Mouse (Mus musculus): Measurements from ENCODE around the gene Tsc2.
A peak's percentile ranks its signal among the peaks of the same experiment; 100 is the strongest.

Tsc2 gene

GRCm38 (mm10) chr17:24608370-24608769, 24.1 kb downstream of the Tsc2 start:
- no peak for DNase-seq

- no peak for DNase-seq
These were observed 27.9 kb downstream of the Tsc2 start for GRCm38 (mm10) chr17:24604557-24604956.

GRCm38 (mm10) chr17:24603961-24604360, 28.5 kb downstream of the Tsc2 start:
- no peak for DNase-seq

GRCm38 (mm10) chr17:24600502-24600901, 31.9 kb downstream of the Tsc2 start:
- DNase-seq: peak; percentile 92

GRCm38 (mm10) chr17:24597989-24598388, 34.4 kb downstream of the Tsc2 start:
- no peak for DNase-seq

GRCm38 (mm10) chr17:24596471-24597183, 35.8 kb downstream of the Tsc2 start:
- peak; percentile 93 for DNase-seq

- peak; percentile 92 for DNase-seq
These were observed 36.4 kb downstream of the Tsc2 start for GRCm38 (mm10) chr17:24596073-24596466.

GRCm38 (mm10) chr17:24595126-24596072, 37.0 kb downstream of the Tsc2 start:
- peak; percentile 92 for DNase-seq

- peak; percentile 92 for DNase-seq
These were observed 38.2 kb downstream of the Tsc2 start for GRCm38 (mm10) chr17:24593992-24594890.

GRCm38 (mm10) chr17:24593248-24593647, 39.2 kb downstream of the Tsc2 start:
- DNase-seq: peak; percentile 90

GRCm38 (mm10) chr17:24591695-24592094, 40.7 kb downstream of the Tsc2 start:
- peak; percentile 91 for DNase-seq

GRCm38 (mm10) chr17:24590943-24591342, 41.5 kb downstream of the Tsc2 start:
- DNase-seq: peak; percentile 94

- no peak for DNase-seq
These were observed 45.9 kb downstream of the Tsc2 start for GRCm38 (mm10) chr17:24586532-24586931.

- DNase-seq: no peak
These were observed 47.9 kb downstream of the Tsc2 start for GRCm38 (mm10) chr17:24584520-24584919.

- DNase-seq: peak; percentile 95
These were observed 48.6 kb downstream of the Tsc2 start for GRCm38 (mm10) chr17:24583599-24584460.

GRCm38 (mm10) chr17:24580287-24580686, 52.1 kb downstream of the Tsc2 start:
- DNase-seq: peak; percentile 83

- no peak for DNase-seq
These were observed 52.9 kb downstream of the Tsc2 start for GRCm38 (mm10) chr17:24579532-24579931.

- DNase-seq: peak; percentile 90
These were observed 58.6 kb downstream of the Tsc2 start for GRCm38 (mm10) chr17:24573811-24574210.

GRCm38 (mm10) chr17:24572651-24573245, 59.7 kb downstream of the Tsc2 start:
- peak; percentile 91 for DNase-seq

- peak; percentile 85 for DNase-seq
These were observed 62.6 kb downstream of the Tsc2 start for GRCm38 (mm10) chr17:24569837-24570236.
